Mouse (Mus musculus) midbrain, embryonic 15.5 days (tissue): Measurements from ENCODE around the gene Aldh1l1. TPM values are rescaled to one million over a fixed set of nuclear protein-coding genes. Genes with fewer than 3 reads are reported as not detected.

ENCODE experiments used
- ATAC-seq: fragments of 200-750 bp; cut with Nextera tagmentation; replicated peaks from 2 replicates; pipeline ENCODE4 v1.8.0; 2017; ENCODE audit warnings: moderate TSS enrichment
- H3K27ac ChIP-seq: fragments of 300-500 bp; sonication (generic); 2 replicates; pipeline ENCODE4 v1.5.1; 2015; ENCODE audit warnings: mild to moderate bottlenecking, inconsistent platforms
- H3K27me3 ChIP-seq: fragments of 300-500 bp; sonication (generic); replicated peaks from 2 replicates; pipeline ENCODE4 v1.6.1; 2015; ENCODE audit warnings: inconsistent platforms
- H3K36me3 ChIP-seq: fragments of 300-500 bp; sonication (generic); replicated peaks from 2 replicates; pipeline ENCODE4 v1.6.1; 2015; ENCODE audit warnings: inconsistent platforms
- H3K4me1 ChIP-seq: fragments of 300-500 bp; sonication (generic); 2 replicates; pipeline ENCODE4 v1.6.1; 2015; ENCODE audit warnings: inconsistent platforms
- H3K4me2 ChIP-seq: fragments of 300-500 bp; sonication (generic); 2 replicates; pipeline ENCODE4 v1.6.1; 2015; ENCODE audit warnings: inconsistent platforms, mild to moderate bottlenecking, moderate library complexity
- H3K4me3 ChIP-seq: fragments of 300-500 bp; sonication (generic); 2 replicates; pipeline ENCODE4 v1.5.1; 2015; ENCODE audit warnings: mild to moderate bottlenecking, inconsistent platforms
- H3K9ac ChIP-seq: fragments of 300-500 bp; sonication (generic); 2 replicates; pipeline ENCODE4 v1.6.1; 2015; ENCODE audit warnings: mild to moderate bottlenecking, inconsistent platforms
- H3K9me3 ChIP-seq: fragments of 300-500 bp; sonication (generic); 2 replicates; pipeline ENCODE4 v1.6.1; 2016; ENCODE audit warnings: inconsistent platforms
- WGBS: fragments of 180-500 bp; shearing (Covaris S2); methylation state at CpG from one replicate; pipeline ENCODE4 v1.1.7; 2015; ENCODE audit warnings: mixed read lengths; 5-methylcytosine and 5-hydroxymethylcytosine counted together
- polyA plus RNA-seq: library from polyadenylated mRNA; unstranded; fragments of >200 nt; fragmentation: Nextera tagmentation; extraction: Ambion mirVana; gene quantifications from 2 replicates; pipeline ENCODE4 v1.2.1, GENCODE M21; 2015

The Aldh1l1 gene
- polyA plus RNA-seq, 1 experiment from 2014 or later = 49.9 TPM

DNA sequence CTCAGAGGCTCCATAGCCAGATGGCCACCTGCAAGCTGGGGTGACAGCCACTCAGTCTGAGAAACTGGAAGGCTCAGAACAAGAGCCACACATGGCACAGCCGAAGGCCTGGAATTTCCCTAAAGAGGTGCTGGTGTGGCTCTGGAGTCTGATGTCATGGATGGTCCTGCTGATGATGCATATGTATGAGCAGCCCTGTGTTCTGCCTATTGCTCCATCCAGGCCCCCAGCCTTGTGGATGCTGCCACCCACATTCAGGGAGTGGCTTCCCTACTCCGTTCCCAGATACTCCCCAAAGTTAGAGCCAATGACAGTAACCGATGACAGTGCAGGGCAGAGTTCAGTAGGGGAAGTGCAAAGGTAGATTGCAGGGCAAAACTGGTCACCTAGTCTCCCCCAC, 91.9 kb downstream of the Aldh1l1 start:
- Histone ChIP-seq H3K4me2 (no peak overlapping the region), H3K9me3 (no peaks in the 10 kb centered on the region), H3K4me1 (no peaks in the 10 kb centered on the region; the same call in 1 of the 2 replicates), H3K27ac (no peak overlapping the region), H3K36me3 (no peaks in the 10 kb centered on the region), H3K4me3 (no peak overlapping the region), H3K27me3 (no peaks in the 10 kb centered on the region), H3K9ac (no peak overlapping the region)
- no peak for ATAC-seq
- WGBS = 44% methylated on average over 3 of the region's 3 CpGs

DNA sequence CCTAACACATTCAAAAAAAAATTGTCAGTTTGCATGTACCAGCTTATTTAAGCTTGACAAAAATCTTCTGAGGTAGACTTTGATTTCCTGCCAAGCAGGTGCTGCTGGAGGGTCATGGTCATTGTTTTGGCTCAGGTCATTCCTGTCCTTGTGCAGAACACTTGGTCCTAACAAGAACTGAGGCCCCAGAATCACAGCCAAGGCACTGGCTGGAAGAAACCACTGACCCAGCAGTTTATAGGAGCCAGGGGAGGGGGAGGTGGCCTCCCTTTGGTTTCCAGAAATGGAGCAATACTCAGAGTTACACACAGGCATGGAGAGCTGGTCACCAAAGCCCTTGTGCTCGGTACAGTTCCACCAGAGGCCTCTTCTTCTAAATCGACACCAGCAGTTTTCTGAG, 96.1 kb downstream of the Aldh1l1 start:
- Histone ChIP-seq H3K27me3 (no peaks in the 10 kb centered on the region), H3K9ac (no peak overlapping the region), H3K36me3 (no peaks in the 10 kb centered on the region), H3K4me3 (no peak overlapping the region), H3K27ac (no peak overlapping the region), H3K4me1 (no peaks in the 10 kb centered on the region; the same call in 1 of the 2 replicates), H3K4me2 (no peak overlapping the region), H3K9me3 (no peaks in the 10 kb centered on the region)
- 81% methylated on average over 2 of the region's 2 CpGs for WGBS
- ATAC-seq = no peak

DNA sequence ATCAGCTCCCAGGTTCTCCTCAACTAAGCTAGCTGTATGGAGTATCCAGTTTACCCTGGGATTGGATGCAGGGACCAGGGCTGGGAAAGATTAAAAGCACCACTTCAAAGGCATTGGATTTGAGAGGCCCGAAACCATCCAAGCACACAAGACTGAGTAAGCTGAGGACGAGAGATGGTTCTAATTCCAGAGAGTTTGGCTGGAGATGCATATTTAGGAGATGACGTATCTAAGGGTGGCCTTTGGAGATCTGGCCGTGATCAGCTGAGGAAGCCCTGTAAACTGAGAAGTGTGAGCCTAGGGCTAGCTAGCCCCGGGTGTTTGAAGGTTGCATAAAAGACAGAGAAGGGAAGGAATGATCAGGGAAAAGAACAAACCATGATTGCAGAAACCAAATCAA, 101.9 kb downstream of the Aldh1l1 start:
- no peaks in the 10 kb centered on the region for H3K4me1 ChIP-seq
- no peaks in the 10 kb centered on the region for H3K27me3 ChIP-seq
- no peak for ATAC-seq
- H3K4me2 ChIP-seq = no peak overlapping the region
- no peak overlapping the region for H3K9ac ChIP-seq
- H3K36me3 ChIP-seq = no peaks in the 10 kb centered on the region
- H3K9me3 ChIP-seq = no peaks in the 10 kb centered on the region
- no peak overlapping the region for H3K27ac ChIP-seq
- 54% methylated on average over 5 of the region's 5 CpGs for WGBS
- no peak overlapping the region for H3K4me3 ChIP-seq

DNA sequence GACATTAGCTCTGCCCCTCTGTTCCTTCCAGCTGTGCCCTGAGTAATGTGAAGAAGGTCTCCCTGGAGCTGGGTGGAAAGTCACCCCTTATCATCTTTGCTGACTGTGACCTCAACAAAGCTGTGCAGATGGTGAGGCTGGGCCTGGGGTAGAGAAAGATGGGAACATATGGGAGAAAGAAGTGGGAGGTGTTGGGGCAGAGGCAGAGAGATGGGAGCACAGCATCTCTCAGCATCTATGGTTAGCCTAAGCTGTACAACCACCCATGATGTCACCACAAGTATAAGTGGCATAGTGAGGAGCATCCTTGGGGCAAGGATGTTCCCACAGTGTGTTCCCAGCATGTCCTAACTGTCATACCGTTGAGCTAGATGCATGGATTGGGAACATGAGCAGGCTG, 104.5 kb downstream of the Aldh1l1 start:
- Histone ChIP-seq H3K27ac (no peak overlapping the region), H3K9me3 (no peaks in the 10 kb centered on the region), H3K27me3 (no peaks in the 10 kb centered on the region), H3K4me1 (no peaks in the 10 kb centered on the region), H3K36me3 (no peaks in the 10 kb centered on the region), H3K4me3 (no peak overlapping the region), H3K9ac (no peak overlapping the region), H3K4me2 (no peak overlapping the region)
- WGBS = 91% methylated on average over 1 of the region's 1 CpGs
- ATAC-seq = no peak

DNA sequence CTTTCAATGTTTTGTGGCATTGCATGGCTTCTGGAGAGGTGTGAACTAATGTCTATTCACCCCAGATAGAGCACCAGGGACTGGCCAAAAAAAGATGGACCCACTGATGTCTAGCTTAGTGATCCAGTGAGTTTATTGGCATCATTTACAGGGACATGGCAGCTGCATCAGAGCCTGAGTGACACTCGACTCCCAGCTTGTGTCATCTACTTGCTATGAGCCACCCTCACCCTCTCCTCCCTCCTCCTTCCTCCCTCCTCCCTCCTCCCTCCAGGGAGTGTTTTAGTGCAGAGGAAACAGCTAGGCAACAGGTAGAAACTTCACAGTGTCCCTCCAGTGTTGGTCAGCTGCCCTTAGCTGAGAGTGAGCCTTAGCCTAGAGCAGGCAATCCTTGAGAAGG, 108.7 kb downstream of the Aldh1l1 start:
- no peaks in the 10 kb centered on the region for H3K36me3 ChIP-seq
- no peak overlapping the region for H3K9ac ChIP-seq
- WGBS = 65% methylated on average over 1 of the region's 1 CpGs
- H3K27ac ChIP-seq = no peak overlapping the region
- no peak overlapping the region for H3K4me3 ChIP-seq
- no peaks in the 10 kb centered on the region for H3K9me3 ChIP-seq
- no peaks in the 10 kb centered on the region for H3K4me1 ChIP-seq
- H3K4me2 ChIP-seq = no peak overlapping the region
- no peaks in the 10 kb centered on the region for H3K27me3 ChIP-seq
- ATAC-seq = no peak

DNA sequence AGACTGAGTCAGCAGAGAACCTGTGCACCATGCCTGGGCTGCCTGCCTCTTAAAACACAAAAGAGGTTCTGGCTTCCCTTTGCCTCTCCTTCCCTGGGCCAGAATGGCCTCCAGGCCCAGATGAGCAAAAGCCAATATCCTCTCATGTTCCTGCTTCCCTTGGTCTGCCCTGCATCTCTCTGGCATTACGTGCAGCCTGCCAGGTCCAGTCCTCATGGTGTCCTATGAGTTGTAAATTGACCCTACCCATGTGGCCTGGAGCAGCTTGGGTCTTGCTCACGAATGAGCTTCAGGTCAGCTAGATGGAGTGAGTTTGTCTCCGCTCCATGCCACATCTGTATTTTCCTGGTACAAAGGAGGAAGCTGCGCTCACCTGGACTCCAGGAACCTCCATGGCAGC, 110.8 kb downstream of the Aldh1l1 start:
- no peak overlapping the region for H3K27ac ChIP-seq
- H3K4me1 ChIP-seq = no peaks in the 10 kb centered on the region
- H3K9me3 ChIP-seq = no peaks in the 10 kb centered on the region
- H3K9ac ChIP-seq = no peak overlapping the region
- H3K4me3 ChIP-seq = no peak overlapping the region
- no peak for ATAC-seq
- no peaks in the 10 kb centered on the region for H3K36me3 ChIP-seq
- H3K27me3 ChIP-seq = no peaks in the 10 kb centered on the region
- H3K4me2 ChIP-seq = no peak overlapping the region
- 91% methylated on average over 4 of the region's 4 CpGs for WGBS

DNA sequence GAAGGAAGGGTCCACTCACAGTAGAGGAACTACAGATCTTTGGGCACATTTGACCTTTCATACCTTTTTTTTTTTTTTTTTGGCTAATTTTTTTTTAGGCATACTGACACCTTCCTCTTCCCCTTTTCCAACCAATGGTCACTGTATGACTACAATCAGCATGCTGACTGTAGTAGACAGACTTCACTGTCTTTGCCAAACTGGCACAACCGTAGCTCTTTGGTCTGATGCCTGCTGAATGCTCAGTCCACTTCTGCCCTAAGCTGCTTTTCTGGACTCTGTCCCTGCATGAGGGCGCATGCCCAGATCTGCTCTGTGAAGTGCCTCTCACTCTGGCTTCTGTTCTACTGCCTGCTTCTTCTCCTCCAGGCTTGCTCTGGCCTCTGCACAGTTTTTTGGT, 111.4 kb downstream of the Aldh1l1 start:
- Histone ChIP-seq H3K9me3 (no peaks in the 10 kb centered on the region), H3K4me3 (no peak overlapping the region), H3K9ac (no peak overlapping the region), H3K27me3 (no peaks in the 10 kb centered on the region), H3K4me1 (no peaks in the 10 kb centered on the region), H3K36me3 (no peaks in the 10 kb centered on the region), H3K4me2 (no peak overlapping the region), H3K27ac (no peak overlapping the region)
- ATAC-seq = no peak; the same call in 1 of the 2 replicates
- WGBS = 78% methylated on average over 2 of the region's 2 CpGs

DNA sequence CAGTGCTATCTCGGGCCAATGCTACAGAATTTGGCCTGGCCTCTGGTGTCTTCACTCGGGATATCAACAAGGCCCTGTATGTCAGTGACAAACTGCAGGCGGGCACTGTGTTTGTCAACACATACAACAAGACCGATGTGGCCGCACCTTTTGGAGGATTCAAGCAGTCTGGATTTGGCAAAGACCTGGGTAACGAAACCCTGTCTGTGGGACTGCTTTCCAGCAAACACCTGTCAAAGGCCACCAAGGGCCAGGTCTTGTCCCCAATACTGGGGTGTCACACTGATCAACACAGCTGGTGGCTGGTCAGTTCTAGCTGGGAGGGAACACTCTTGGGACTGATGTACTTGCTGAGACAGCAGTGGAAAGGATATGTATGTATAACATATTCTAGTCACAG, 112.0 kb downstream of the Aldh1l1 start:
- 87% methylated on average over 6 of the region's 6 CpGs for WGBS
- Histone ChIP-seq H3K9me3 (no peaks in the 10 kb centered on the region), H3K4me1 (no peaks in the 10 kb centered on the region), H3K9ac (no peak overlapping the region), H3K36me3 (no peaks in the 10 kb centered on the region), H3K27me3 (no peaks in the 10 kb centered on the region), H3K27ac (no peak overlapping the region), H3K4me3 (no peak overlapping the region), H3K4me2 (no peak overlapping the region)
- ATAC-seq = no peak

DNA sequence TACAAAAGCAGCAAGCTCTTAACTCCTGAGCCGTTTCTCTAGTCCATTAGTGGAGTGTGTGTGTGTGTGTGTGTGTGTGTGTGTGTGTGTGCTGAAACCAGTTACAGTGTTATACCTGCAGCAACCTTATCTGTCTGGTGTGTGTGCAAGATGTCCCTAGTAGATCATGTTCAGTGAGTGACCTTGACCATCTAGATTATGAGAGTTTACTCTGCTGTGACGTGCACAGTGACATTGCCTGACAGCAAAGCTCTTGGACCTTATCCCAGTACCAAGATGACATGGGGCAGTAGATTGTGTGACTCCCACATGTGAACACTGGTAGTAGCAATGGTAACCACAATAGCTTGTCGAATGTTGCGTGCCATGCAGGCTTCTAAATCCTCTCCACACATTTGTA, 114.1 kb downstream of the Aldh1l1 start:
- ATAC-seq = no peak
- Histone ChIP-seq H3K9me3 (no peaks in the 10 kb centered on the region), H3K4me2 (no peak overlapping the region), H3K9ac (no peak overlapping the region), H3K27ac (no peak overlapping the region), H3K4me3 (no peak overlapping the region), H3K36me3 (no peaks in the 10 kb centered on the region), H3K27me3 (no peaks in the 10 kb centered on the region), H3K4me1 (0 out of 2 replicates have a peak, but pooled peaks cover 6% of the 10 kb centered on the region)
- 88% methylated on average over 4 of the region's 4 CpGs for WGBS

DNA sequence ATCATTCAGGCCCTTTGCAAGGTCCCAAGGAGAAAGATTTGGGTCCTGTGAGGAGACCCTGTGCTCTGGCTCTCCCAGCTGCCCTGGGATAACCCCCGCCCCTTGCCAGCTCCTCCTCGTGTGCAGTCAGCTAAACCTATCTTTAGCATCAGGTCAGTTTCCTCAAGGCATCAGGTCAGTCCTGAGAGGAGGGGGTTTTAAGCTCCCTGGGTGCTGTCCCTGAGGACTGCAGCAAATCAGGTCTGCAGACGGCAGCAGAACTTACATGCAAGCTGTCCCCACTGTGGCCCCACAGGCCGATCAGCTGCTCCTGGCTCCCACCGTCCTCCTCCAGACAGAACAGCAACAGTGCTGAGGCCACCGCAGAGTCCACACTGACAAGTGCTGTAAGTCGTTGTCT, 115.5 kb downstream of the Aldh1l1 start:
- Histone ChIP-seq H3K36me3 (no peaks in the 10 kb centered on the region), H3K4me3 (no peak overlapping the region), H3K4me2 (no peak overlapping the region), H3K9me3 (no peaks in the 10 kb centered on the region), H3K27ac (no peak overlapping the region), H3K4me1 (0 out of 2 replicates have a peak, but pooled peaks cover 10% of the 10 kb centered on the region), H3K27me3 (no peaks in the 10 kb centered on the region), H3K9ac (no peak overlapping the region)
- 64% methylated on average over 7 of the region's 7 CpGs for WGBS
- no peak for ATAC-seq

DNA sequence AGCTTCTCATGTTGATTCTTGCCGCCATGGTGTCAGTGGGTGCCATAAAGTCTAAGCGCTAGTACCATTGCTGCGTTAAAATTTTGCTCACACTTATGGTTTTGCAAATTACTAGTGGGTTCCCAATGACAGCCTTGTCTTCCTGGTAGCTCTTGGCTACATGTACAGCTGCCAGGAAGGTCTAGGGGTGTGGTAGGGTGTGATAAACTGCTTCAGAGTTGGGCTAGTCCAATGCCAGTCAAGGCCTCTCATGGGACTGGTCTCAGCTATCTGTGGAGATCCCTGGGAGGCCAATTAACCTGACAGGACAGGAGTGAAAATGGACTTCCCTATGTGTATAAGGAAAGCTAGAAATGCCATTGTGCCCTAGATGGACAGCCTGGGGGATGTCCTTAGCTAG, 116.1 kb downstream of the Aldh1l1 start:
- no peak for ATAC-seq
- no peaks in the 10 kb centered on the region for H3K27me3 ChIP-seq
- H3K9ac ChIP-seq = no peak overlapping the region
- 0 out of 2 replicates have a peak, but pooled peaks cover 12% of the 10 kb centered on the region for H3K4me1 ChIP-seq
- 92% methylated on average over 3 of the region's 3 CpGs for WGBS
- H3K4me3 ChIP-seq = no peak overlapping the region
- H3K27ac ChIP-seq = no peak overlapping the region
- no peak overlapping the region for H3K4me2 ChIP-seq
- H3K36me3 ChIP-seq = no peaks in the 10 kb centered on the region
- no peaks in the 10 kb centered on the region for H3K9me3 ChIP-seq

DNA sequence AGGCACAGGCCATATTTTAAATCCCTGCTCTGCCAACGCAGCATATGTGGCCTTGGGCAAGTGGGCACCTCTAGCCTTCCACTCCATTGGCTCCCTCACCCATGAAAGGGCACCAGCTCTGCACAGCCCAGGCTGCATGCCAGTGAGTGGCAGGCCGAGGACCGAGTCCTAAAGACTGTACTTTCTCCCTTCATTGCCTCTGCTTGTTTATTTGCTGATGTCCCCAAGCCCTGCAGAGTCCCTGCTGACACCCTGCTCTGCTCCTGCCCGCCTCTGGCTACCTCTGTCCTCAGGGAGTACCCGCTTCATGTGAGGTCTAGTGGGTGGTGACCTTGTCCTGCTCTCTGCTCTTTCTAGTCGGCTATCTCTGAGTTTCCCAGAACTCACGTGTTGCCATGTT, 116.9 kb downstream of the Aldh1l1 start:
- no peak overlapping the region for H3K9ac ChIP-seq
- H3K4me1 ChIP-seq = 0 out of 2 replicates have a peak, but pooled peaks cover 12% of the 10 kb centered on the region
- H3K27ac ChIP-seq = no peak overlapping the region
- no peaks in the 10 kb centered on the region for H3K27me3 ChIP-seq
- H3K9me3 ChIP-seq = no peaks in the 10 kb centered on the region
- H3K4me3 ChIP-seq = no peak overlapping the region
- no peaks in the 10 kb centered on the region for H3K36me3 ChIP-seq
- H3K4me2 ChIP-seq = no peak overlapping the region
- ATAC-seq = no peak
- 63% methylated on average over 7 of the region's 7 CpGs for WGBS

DNA sequence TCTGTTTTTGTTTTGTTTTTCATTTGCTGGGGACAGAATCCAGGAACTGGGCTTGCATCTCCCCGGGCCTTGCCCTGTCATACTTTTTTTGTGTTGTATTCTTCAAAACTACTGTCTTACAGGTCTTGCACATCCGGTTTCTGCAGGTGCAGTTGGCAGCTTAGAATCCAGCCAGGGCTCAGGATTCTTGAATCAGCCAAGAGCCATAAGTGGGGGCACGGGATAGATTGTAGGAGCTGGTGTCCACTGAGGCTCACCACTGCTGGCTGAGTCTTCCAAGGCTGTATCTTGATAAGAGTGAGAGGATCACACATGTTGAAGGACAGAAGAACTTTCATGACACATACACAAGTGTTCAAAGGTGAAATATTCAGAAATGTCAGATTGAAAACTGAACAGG, 117.9 kb downstream of the Aldh1l1 start:
- no peak; the same call in 1 of the 2 replicates for ATAC-seq
- H3K4me1 ChIP-seq = 0 out of 2 replicates have a peak, but pooled peaks cover 12% of the 10 kb centered on the region
- H3K9me3 ChIP-seq = no peaks in the 10 kb centered on the region
- H3K27me3 ChIP-seq = no peaks in the 10 kb centered on the region
- WGBS = 60% methylated on average over 3 of the region's 3 CpGs
- peak overlapping the region; percentile 94 for H3K4me2 ChIP-seq
- no peak overlapping the region for H3K27ac ChIP-seq
- H3K4me3 ChIP-seq = peak overlapping the region; percentile 69
- no peak overlapping the region for H3K9ac ChIP-seq
- no peaks in the 10 kb centered on the region for H3K36me3 ChIP-seq
